Mouse (Mus musculus): Measurements from ENCODE around the gene Dctn1. TPM values are rescaled to one million over a fixed set of nuclear protein-coding genes. Genes with fewer than 3 reads are reported as not detected.

The Dctn1 gene
- polyA plus RNA-seq, 1 experiment from 2014 or later = 116 TPM

Other genes with a start within 250 kb of the Dctn1 start
- gene Sema4f, start 226.2 kb upstream of the Dctn1 start, polyA plus RNA-seq (2016; fragmentation: Nextera tagmentation; extraction: Ambion mirVana) = 1.4 and 2.1 TPM in 2 replicates
- 0.31 and 0.56 TPM in 2 replicates for gene M1ap, start 219.0 kb upstream of the Dctn1 start, polyA plus RNA-seq (2016; fragmentation: Nextera tagmentation; extraction: Ambion mirVana)
- 11.1 and 12.2 TPM in 2 replicates for gene Dok1, start 132.4 kb upstream of the Dctn1 start, polyA plus RNA-seq (2016; fragmentation: Nextera tagmentation; extraction: Ambion mirVana)
- 11.4 and 11.6 TPM in 2 replicates for gene Loxl3, start 131.7 kb upstream of the Dctn1 start, polyA plus RNA-seq (2016; fragmentation: Nextera tagmentation; extraction: Ambion mirVana)
- gene Aup1, start 111.4 kb upstream of the Dctn1 start, polyA plus RNA-seq (2016; fragmentation: Nextera tagmentation; extraction: Ambion mirVana) = 148 and 172 TPM in 2 replicates
- 83.5 and 90.0 TPM in 2 replicates for gene Htra2, start 110.6 kb upstream of the Dctn1 start, polyA plus RNA-seq (2016; fragmentation: Nextera tagmentation; extraction: Ambion mirVana)
- gene Dqx1, start 108.1 kb upstream of the Dctn1 start, polyA plus RNA-seq (2016; fragmentation: Nextera tagmentation; extraction: Ambion mirVana) = 1.8 and 2.8 TPM in 2 replicates
- 8.4 and 10.4 TPM in 2 replicates for gene Tlx2, start 95.6 kb upstream of the Dctn1 start, polyA plus RNA-seq (2016; fragmentation: Nextera tagmentation; extraction: Ambion mirVana)
- 45.7 and 49.5 TPM in 2 replicates for gene Pcgf1, start 88.1 kb upstream of the Dctn1 start, polyA plus RNA-seq (2016; fragmentation: Nextera tagmentation; extraction: Ambion mirVana)
- 0.45 and 0.59 TPM in 2 replicates for gene Lbx2, start 79.6 kb upstream of the Dctn1 start, polyA plus RNA-seq (2016; fragmentation: Nextera tagmentation; extraction: Ambion mirVana)
- gene Ccdc142, start 64.3 kb upstream of the Dctn1 start, polyA plus RNA-seq (2016; fragmentation: Nextera tagmentation; extraction: Ambion mirVana) = 2.4 and 2.8 TPM in 2 replicates
- gene Gm42688, start 64.3 kb upstream of the Dctn1 start, polyA plus RNA-seq (2016; fragmentation: Nextera tagmentation; extraction: Ambion mirVana) = 1.8 and 2.1 TPM in 2 replicates
- gene Mrpl53, start 56.9 kb upstream of the Dctn1 start, polyA plus RNA-seq (2016; fragmentation: Nextera tagmentation; extraction: Ambion mirVana) = 144 and 145 TPM in 2 replicates
- 41.0 and 44.1 TPM in 2 replicates for gene Mogs, start 50.4 kb upstream of the Dctn1 start, polyA plus RNA-seq (2016; fragmentation: Nextera tagmentation; extraction: Ambion mirVana)
- 147 and 172 TPM in 2 replicates for gene Wbp1, start 44.4 kb upstream of the Dctn1 start, polyA plus RNA-seq (2016; fragmentation: Nextera tagmentation; extraction: Ambion mirVana)
- gene Ino80b, start 40.5 kb upstream of the Dctn1 start, polyA plus RNA-seq (2016; fragmentation: Nextera tagmentation; extraction: Ambion mirVana) = 18.6 and 20.2 TPM in 2 replicates
- 38.2 and 39.0 TPM in 2 replicates for gene Rtkn, start 30.5 kb upstream of the Dctn1 start, polyA plus RNA-seq (2016; fragmentation: Nextera tagmentation; extraction: Ambion mirVana)
- 10.2 and 11.2 TPM in 2 replicates for gene Wdr54, start 9.5 kb upstream of the Dctn1 start, polyA plus RNA-seq (2016; fragmentation: Nextera tagmentation; extraction: Ambion mirVana)
- 1.3 and 2.1 TPM in 2 replicates for gene 1700003E16Rik, start 9.5 kb upstream of the Dctn1 start, polyA plus RNA-seq (2016; fragmentation: Nextera tagmentation; extraction: Ambion mirVana)
- gene Slc4a5, start 53.9 kb downstream of the Dctn1 start, polyA plus RNA-seq (2016; fragmentation: Nextera tagmentation; extraction: Ambion mirVana) = 0.70 and 0.97 TPM in 2 replicates
- gene Mthfd2, start 160.0 kb downstream of the Dctn1 start, polyA plus RNA-seq (2016; fragmentation: Nextera tagmentation; extraction: Ambion mirVana) = 62.6 and 71.5 TPM in 2 replicates
- 60.2 and 62.4 TPM in 2 replicates for gene Mob1a, start 160.1 kb downstream of the Dctn1 start, polyA plus RNA-seq (2016; fragmentation: Nextera tagmentation; extraction: Ambion mirVana)
- gene Bola3, start 183.2 kb downstream of the Dctn1 start, polyA plus RNA-seq (2016; fragmentation: Nextera tagmentation; extraction: Ambion mirVana) = 149 and 153 TPM in 2 replicates

All from embryonic facial prominence, embryonic 10.5 days (tissue).